Mouse (Mus musculus) ES-Bruce4 (cell line): ENCODE data around the gene Papola. TPM values are rescaled to one million over a fixed set of nuclear protein-coding genes. Genes with fewer than 3 reads are reported as not detected.
A peak's percentile ranks its signal among the peaks of the same experiment; 100 is the strongest.

Source experiments
- H3K27ac ChIP-seq: 2 replicates; pipeline ENCODE4 v1.5.1; 2012; ENCODE audit warnings: low read length, inconsistent platforms; ENCODE audit not compliant: insufficient read depth
- H3K27me3 ChIP-seq: 2 replicates; pipeline ENCODE4 v1.6.1; 2012; ENCODE audit warnings: mild to moderate bottlenecking, low read length, inconsistent platforms; ENCODE audit not compliant: control insufficient read depth, poor library complexity, insufficient read depth, severe bottlenecking
- H3K36me3 ChIP-seq: 2 replicates; pipeline ENCODE4 v1.6.1; 2012; ENCODE audit warnings: inconsistent platforms, mild to moderate bottlenecking, low read length, moderate library complexity; ENCODE audit not compliant: control insufficient read depth, poor library complexity, insufficient read depth, severe bottlenecking
- H3K4me1 ChIP-seq: one replicate; pipeline ENCODE4 v1.8.1; 2011; ENCODE audit warnings: low read length; ENCODE audit not compliant: control insufficient read depth, insufficient read depth
- H3K4me3 ChIP-seq: 2 replicates; pipeline ENCODE4 v1.5.1; 2011; ENCODE audit warnings: low read depth, mild to moderate bottlenecking, low read length
- H3K9ac ChIP-seq: 2 replicates; pipeline ENCODE4 v1.6.1; 2012; ENCODE audit warnings: low read depth, mild to moderate bottlenecking, inconsistent platforms; ENCODE audit not compliant: poor library complexity, severe bottlenecking
- H3K9me3 ChIP-seq: replicated peaks from 2 replicates; pipeline ENCODE4 v1.6.1; 2012; ENCODE audit warnings: mild to moderate bottlenecking, low read length, inconsistent platforms; ENCODE audit not compliant: control insufficient read depth, poor library complexity, insufficient read depth, severe bottlenecking
- CTCF ChIP-seq: IDR thresholded peaks from one replicate; pipeline ENCODE4 v1.8.1; 2011; ENCODE audit warnings: low read depth, low read length
- EP300 ChIP-seq: IDR thresholded peaks from 2 replicates; pipeline ENCODE4 v1.6.1; 2011; ENCODE audit warnings: low read depth, low read length; ENCODE audit not compliant: insufficient read depth
- POLR2A ChIP-seq: IDR thresholded peaks from one replicate; pipeline ENCODE4 v1.8.1; 2011; ENCODE audit warnings: low read length; ENCODE audit not compliant: insufficient read depth
- polyA plus RNA-seq: library from polyadenylated mRNA; stranded (reverse); fragments of >200 nt; gene quantifications from 2 replicates; pipeline ENCODE4 v1.2.4, GENCODE M21; 2011; ENCODE audit warnings: low read depth; ENCODE audit not compliant: missing spikeins, insufficient read depth, insufficient read length

Gene Papola
- polyA plus RNA-seq, 1 experiment: 251 TPM

DNA sequence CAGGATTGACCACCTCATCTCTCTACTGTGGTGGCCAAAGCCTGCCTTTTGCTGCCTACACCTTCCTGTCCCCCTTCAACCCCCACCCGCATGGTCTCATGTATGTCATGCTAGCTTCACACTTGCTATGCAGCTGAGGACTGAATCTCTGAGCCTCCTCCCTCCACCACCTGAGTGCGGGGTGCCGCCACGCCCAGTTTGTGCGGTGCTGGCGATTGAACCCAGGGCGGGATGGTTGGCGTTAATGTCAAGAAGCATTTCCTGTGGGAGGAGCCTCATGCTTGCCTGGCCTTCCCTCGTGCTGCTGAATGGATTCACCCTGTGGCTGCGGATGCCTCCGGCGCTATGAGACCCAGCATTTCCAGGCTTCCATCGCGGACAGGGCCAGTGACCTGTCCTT lies 85.2 kb downstream of the Papola start:
- H3K9ac ChIP-seq: no peak overlapping the region
- no peaks in the 10 kb centered on the region for H3K27me3 ChIP-seq
- H3K4me1 ChIP-seq: no peaks in the 10 kb centered on the region
- TF ChIP-seq EP300 (no peak), CTCF (no peak), POLR2A (no peak)
- H3K36me3 ChIP-seq: no peaks in the 10 kb centered on the region
- peak overlapping the region; percentile 13; the same call in 1 of the 2 replicates for H3K4me3 ChIP-seq
- no peaks in the 10 kb centered on the region for H3K9me3 ChIP-seq
- H3K27ac ChIP-seq: no peak overlapping the region

DNA sequence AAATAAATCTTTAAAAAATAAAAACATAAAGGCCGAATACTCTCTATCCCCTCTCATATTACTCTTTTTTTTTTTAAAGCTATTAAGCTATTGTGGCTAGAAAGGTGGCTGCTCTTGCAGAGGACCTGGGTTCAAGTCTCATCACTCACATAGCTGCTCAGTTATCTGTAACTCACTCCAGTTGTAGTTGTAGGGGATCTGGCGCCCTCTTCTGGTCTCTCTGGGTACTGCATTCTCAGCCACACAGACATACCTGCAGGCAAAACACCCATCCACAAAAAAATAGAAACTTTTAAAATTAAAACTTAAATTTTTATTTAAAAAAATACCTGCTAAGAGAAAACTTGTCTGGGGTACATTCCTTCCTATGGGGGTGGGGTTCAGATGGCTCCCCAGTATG lies 88.8 kb downstream of the Papola start:
- Histone ChIP-seq H3K27ac (no peak overlapping the region), H3K4me1 (no peaks in the 10 kb centered on the region), H3K4me3 (no peak overlapping the region), H3K27me3 (no peaks in the 10 kb centered on the region), H3K36me3 (no peaks in the 10 kb centered on the region), H3K9me3 (no peaks in the 10 kb centered on the region), H3K9ac (no peak overlapping the region)
- peak; percentile 50 for TF ChIP-seq CTCF
- no peak for TF ChIP-seq EP300

GRCm38 (mm10) chr12:105875112-105875511 lies 90.6 kb downstream of the Papola start:
- Histone ChIP-seq H3K4me3 (no peak overlapping the region), H3K9ac (no peak overlapping the region), H3K27ac (no peak overlapping the region), H3K9me3 (no peaks in the 10 kb centered on the region), H3K4me1 (no peaks in the 10 kb centered on the region), H3K36me3 (no peaks in the 10 kb centered on the region), H3K27me3 (no peaks in the 10 kb centered on the region)
- TF ChIP-seq POLR2A (no peak), CTCF (no peak), EP300 (no peak)

DNA sequence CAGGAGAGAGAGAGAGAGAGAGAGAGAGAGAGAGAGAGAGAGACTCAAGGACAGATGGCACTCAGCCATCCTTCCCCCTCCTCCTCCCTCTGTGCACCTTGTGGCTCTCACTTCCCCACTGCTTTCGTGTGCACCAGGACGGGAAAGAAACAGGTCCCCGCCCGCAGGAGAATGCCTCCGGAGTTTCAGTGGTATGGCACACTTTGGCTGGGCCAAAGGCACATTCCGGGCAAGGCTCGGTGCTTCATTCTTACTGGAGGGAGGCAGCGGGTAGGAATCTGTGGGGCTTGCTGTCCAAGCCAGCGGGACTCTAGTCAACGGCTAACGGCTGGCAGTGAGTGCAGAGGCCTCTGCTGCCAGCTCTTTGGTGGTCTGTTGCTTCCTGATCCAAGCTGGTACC lies 92.0 kb downstream of the Papola start:
- Histone ChIP-seq H3K27me3 (no peaks in the 10 kb centered on the region), H3K9me3 (no peaks in the 10 kb centered on the region), H3K4me3 (no peak overlapping the region), H3K4me1 (no peaks in the 10 kb centered on the region), H3K9ac (no peak overlapping the region), H3K36me3 (no peaks in the 10 kb centered on the region), H3K27ac (no peak overlapping the region)
- no peak for TF ChIP-seq CTCF
- no peak for TF ChIP-seq EP300
- no peak for TF ChIP-seq POLR2A

DNA sequence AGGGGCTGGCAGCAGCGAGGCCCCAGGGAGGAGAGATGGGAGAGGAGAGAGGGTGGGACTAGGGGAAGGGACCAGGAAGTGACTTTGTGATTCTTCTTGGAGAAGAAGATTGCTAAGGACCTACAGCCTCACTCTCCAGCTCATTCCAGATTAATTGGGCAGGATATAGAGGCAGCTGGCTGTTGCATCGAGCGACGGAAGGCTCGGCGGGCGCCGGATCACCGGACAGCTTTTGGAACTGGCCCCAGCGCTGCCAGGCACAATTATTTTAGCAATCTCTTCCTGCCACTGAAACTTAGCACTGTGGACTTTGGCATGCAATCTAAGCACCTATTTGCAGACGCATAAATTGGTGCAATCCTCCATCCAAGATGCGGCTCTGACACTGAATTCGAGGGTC lies 92.4 kb downstream of the Papola start:
- Histone ChIP-seq H3K4me3 (no peak overlapping the region), H3K4me1 (no peaks in the 10 kb centered on the region), H3K36me3 (no peaks in the 10 kb centered on the region), H3K9me3 (no peaks in the 10 kb centered on the region), H3K9ac (no peak overlapping the region), H3K27ac (no peak overlapping the region), H3K27me3 (no peaks in the 10 kb centered on the region)
- TF ChIP-seq CTCF (no peak), POLR2A (no peak), EP300 (no peak)

DNA sequence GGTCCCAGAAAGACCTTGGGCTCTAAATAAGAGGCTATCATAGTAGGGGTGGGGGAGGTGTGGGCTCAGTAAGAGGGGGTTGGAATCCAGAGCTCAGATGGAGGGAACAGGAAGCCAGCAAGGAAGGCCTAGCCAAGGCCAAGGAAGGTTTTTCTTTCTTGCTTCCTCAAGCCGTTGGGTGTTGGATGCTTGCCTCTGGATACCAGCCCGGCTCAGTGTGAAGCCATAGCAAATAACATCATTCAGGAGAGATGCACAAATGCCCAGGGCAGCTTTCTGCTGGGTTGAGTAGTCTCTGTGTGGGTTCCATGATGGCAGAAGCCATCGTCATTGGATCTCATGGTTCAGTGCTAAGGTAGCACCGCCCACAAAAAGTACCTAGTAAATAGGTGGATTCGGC lies 94.3 kb downstream of the Papola start:
- H3K36me3 ChIP-seq: no peaks in the 10 kb centered on the region
- no peak overlapping the region for H3K27ac ChIP-seq
- no peaks in the 10 kb centered on the region for H3K27me3 ChIP-seq
- H3K9ac ChIP-seq: no peak overlapping the region
- no peaks in the 10 kb centered on the region for H3K4me1 ChIP-seq
- H3K4me3 ChIP-seq: no peak overlapping the region
- no peaks in the 10 kb centered on the region for H3K9me3 ChIP-seq
- no peak for TF ChIP-seq CTCF
- no peak for TF ChIP-seq POLR2A
